Comparison of ENCODE assay signal across 20 mouse cellular contexts in genomic region chr2:84823237-84823636, GRCm38 (mm10). TPM values are rescaled to one million over a fixed set of nuclear protein-coding genes. Genes with fewer than 3 reads are reported as not detected.
DNase-seq lines count a peak whose midpoint lies in the region; ATAC-seq lines count a peak whose summit lies in the region.
"Had no signal": no experiment of that assay in that cellular context is flagged by ENCODE, and none has a peak within 500 bp of the region (broad histone marks: within the 10 kb centered on the region; RNA-seq: fewer than 3 reads in every experiment).

No protein-coding gene starts in this region.

- H3K4me2 ChIP-seq in heart, embryonic 13.5 days = no peak overlapping the region
- H3K4me2 ChIP-seq in midbrain, embryonic 11.5 days = no peak overlapping the region
- no peak overlapping the region for H3K4me2 ChIP-seq in midbrain, embryonic 13.5 days (replicated peaks)
- H3K4me2 ChIP-seq: hindbrain, embryonic 12.5 days had no signal

- ATAC-seq in heart, embryonic 13.5 days (ENCODE audit: extremely low read depth, insufficient number of reproducible peaks, low FRiP score, low TSS enrichment) = no peak
- no peak for ATAC-seq in midbrain, embryonic 11.5 days (ENCODE audit: low FRiP score)
- no peak for ATAC-seq in midbrain, embryonic 13.5 days
- ATAC-seq: lung, postnatal 0 days had no signal

- no peaks in the 10 kb centered on the region; the same call in 1 of the 2 replicates for H3K27me3 ChIP-seq in heart, embryonic 13.5 days (replicated peaks)
- H3K27me3 ChIP-seq in midbrain, embryonic 11.5 days (ENCODE audit: control insufficient read depth, insufficient read depth, low read length) = no peaks in the 10 kb centered on the region
- H3K27me3 ChIP-seq in midbrain, embryonic 13.5 days = peaks cover 21% of the 10 kb centered on the region
- peaks cover 9% of the 10 kb centered on the region for H3K27me3 ChIP-seq in embryonic facial prominence, embryonic 10.5 days (replicated peaks; ENCODE audit: low read depth, poor library complexity, severe bottlenecking)

- no peaks in the 10 kb centered on the region for H3K9me3 ChIP-seq in heart, embryonic 13.5 days
- no peaks in the 10 kb centered on the region for H3K9me3 ChIP-seq in midbrain, embryonic 11.5 days (ENCODE audit: control insufficient read depth, low read length)
- H3K9me3 ChIP-seq in midbrain, embryonic 13.5 days = no peaks in the 10 kb centered on the region
- H3K9me3 ChIP-seq in embryonic facial prominence, embryonic 10.5 days = no peaks in the 10 kb centered on the region
- H3K9me3 ChIP-seq: forebrain, embryonic 10.5 days; hindbrain, embryonic 12.5 days had no signal

- H3K36me3 ChIP-seq in heart, embryonic 13.5 days = peaks cover under 1% of the 10 kb centered on the region; the same call in 1 of the 2 replicates
- no peaks in the 10 kb centered on the region for H3K36me3 ChIP-seq in midbrain, embryonic 11.5 days (ENCODE audit: control insufficient read depth, insufficient read depth, low read length)
- H3K36me3 ChIP-seq in midbrain, embryonic 13.5 days = no peaks in the 10 kb centered on the region
- H3K36me3 ChIP-seq in embryonic facial prominence, embryonic 10.5 days (replicated peaks) = peaks cover under 1% of the 10 kb centered on the region; the same call in 1 of the 2 replicates
- H3K36me3 ChIP-seq: hindbrain, embryonic 12.5 days had no signal

- H3K9ac ChIP-seq in heart, embryonic 13.5 days = no peak overlapping the region
- H3K9ac ChIP-seq in midbrain, embryonic 11.5 days (ENCODE audit: low read length) = no peak overlapping the region
- H3K9ac ChIP-seq in midbrain, embryonic 13.5 days (replicated peaks) = no peak overlapping the region
- H3K9ac ChIP-seq: hindbrain, embryonic 12.5 days had no signal

- DNase-seq in heart, postnatal 14 days = no peak
- DNase-seq in midbrain, embryonic 11.5 days (ENCODE audit: low spot score, missing footprints) = peak; percentile 39
- peak; percentile 20 for DNase-seq in embryonic facial prominence, embryonic 10.5 days (ENCODE audit: low spot score)
- no peak for DNase-seq in adipocyte (ENCODE audit: low spot score)
- DNase-seq in right cerebral cortex, postnatal 36 days (ENCODE audit: low spot score in 2 of 2) = no peak
- DNase-seq: adrenal gland, postnatal 36 days; cerebellum, adult 18-20 months; cerebellum, postnatal 36 days; kidney, adult 18-20 months; kidney, postnatal 36 days; retina, postnatal 1 day; thymus, postnatal 14 days had no signal

- peak overlapping the region; percentile 56; the same call in 1 of the 2 replicates for H3K27ac ChIP-seq in heart, embryonic 13.5 days (replicated peaks)
- no peak overlapping the region for H3K27ac ChIP-seq in midbrain, embryonic 11.5 days (ENCODE audit: low read depth, low read length)
- H3K27ac ChIP-seq in midbrain, embryonic 13.5 days = no peak overlapping the region
- no peak overlapping the region for H3K27ac ChIP-seq in embryonic facial prominence, embryonic 10.5 days (replicated peaks)
- H3K27ac ChIP-seq: forebrain, embryonic 10.5 days; hindbrain, embryonic 12.5 days had no signal

- no peak overlapping the region for H3K4me3 ChIP-seq in heart, embryonic 13.5 days
- no peak overlapping the region for H3K4me3 ChIP-seq in midbrain, embryonic 11.5 days (ENCODE audit: low read depth, low read length)
- H3K4me3 ChIP-seq in midbrain, embryonic 13.5 days (replicated peaks) = no peak overlapping the region
- no peak overlapping the region for H3K4me3 ChIP-seq in embryonic facial prominence, embryonic 10.5 days
- H3K4me3 ChIP-seq: forebrain, embryonic 10.5 days; hindbrain, embryonic 12.5 days had no signal

- intact Hi-C loops in heart, postnatal 14 days (cut with DNase I) = no loop called here

- H3K4me1 ChIP-seq in heart, embryonic 13.5 days = peaks cover 37% of the 10 kb centered on the region
- H3K4me1 ChIP-seq in midbrain, embryonic 11.5 days (ENCODE audit: control insufficient read depth, insufficient read depth, low read length) = peaks cover 4% of the 10 kb centered on the region; the same call in 1 of the 2 replicates
- H3K4me1 ChIP-seq in midbrain, embryonic 13.5 days (replicated peaks) = peaks cover 13% of the 10 kb centered on the region
- H3K4me1 ChIP-seq in embryonic facial prominence, embryonic 10.5 days = peaks cover 31% of the 10 kb centered on the region

- 15% methylated on average over 2 of the region's 2 CpGs for WGBS in heart, embryonic 13.5 days
- 66% methylated on average over 2 of the region's 2 CpGs for WGBS in midbrain, embryonic 11.5 days
- 55% methylated on average over 2 of the region's 2 CpGs for whole genome bisulfite sequencing in midbrain, embryonic 13.5 days
- 42% methylated on average over 2 of the region's 2 CpGs for WGBS in embryonic facial prominence, embryonic 10.5 days

RNA-seq across cellular contexts. Expression of gene Smtnl1, which starts 0.8 kb away (rescaled TPM):
- polyA plus RNA-seq in heart, embryonic 13.5 days (2015; fragmentation: Nextera tagmentation; extraction: Ambion mirVana) = 0.24 and 0.27 TPM in 2 replicates
- total RNA-seq in heart, postnatal 14 days (2021) = under 1 TPM in 1 of 2 experiments, not detected in 1; 0.14 TPM
- 0.15 TPM in 1 of 2 replicates, not detected in the other for polyA plus RNA-seq in midbrain, embryonic 11.5 days (2014; fragmentation: Nextera tagmentation; extraction: Ambion mirVana)
- polyA plus RNA-seq in midbrain, embryonic 13.5 days (2015; fragmentation: Nextera tagmentation; extraction: Ambion mirVana) = not detected in 2 replicates
- polyA plus RNA-seq in embryonic facial prominence, embryonic 10.5 days (2016; fragmentation: Nextera tagmentation; extraction: Ambion mirVana) = 0.21 and 0.27 TPM in 2 replicates
- total RNA-seq: adrenal gland, postnatal 36 days; granulocyte monocyte progenitor cell, adult 5-6 weeks; layer of hippocampus, postnatal 14 days; left cerebral cortex, postnatal 10 days had no signal
- polyA plus RNA-seq: forebrain, embryonic 10.5 days; hindbrain, embryonic 12.5 days had no signal

RNA-seq across cellular contexts. Expression of gene Timm10, which starts 3.6 kb away (rescaled TPM):
- polyA plus RNA-seq in heart, embryonic 13.5 days (2015; fragmentation: Nextera tagmentation; extraction: Ambion mirVana) = 72.3 and 89.1 TPM in 2 replicates
- 100 to 1,000 TPM in 1 of 2 experiments, 10 to 100 TPM in 1; 78.1 to 101 TPM for total RNA-seq in heart, postnatal 14 days (2021)
- polyA plus RNA-seq in midbrain, embryonic 11.5 days (2014; fragmentation: Nextera tagmentation; extraction: Ambion mirVana) = 38.1 and 43.1 TPM in 2 replicates
- 53.6 and 54.5 TPM in 2 replicates for polyA plus RNA-seq in midbrain, embryonic 13.5 days (2015; fragmentation: Nextera tagmentation; extraction: Ambion mirVana)
- polyA plus RNA-seq in embryonic facial prominence, embryonic 10.5 days (2016; fragmentation: Nextera tagmentation; extraction: Ambion mirVana) = 64.9 and 65.8 TPM in 2 replicates

RNA-seq across cellular contexts. Expression of gene Slc43a1, which starts 15.4 kb away (rescaled TPM):
- 16.1 and 17.1 TPM in 2 replicates for polyA plus RNA-seq in heart, embryonic 13.5 days (2015; fragmentation: Nextera tagmentation; extraction: Ambion mirVana)
- total RNA-seq in heart, postnatal 14 days (2021) = 1 to 10 TPM; 2.9 to 3.6 TPM
- polyA plus RNA-seq in midbrain, embryonic 11.5 days (2014; fragmentation: Nextera tagmentation; extraction: Ambion mirVana) = 16.3 and 18.6 TPM in 2 replicates
- 2.6 and 3.3 TPM in 2 replicates for polyA plus RNA-seq in midbrain, embryonic 13.5 days (2015; fragmentation: Nextera tagmentation; extraction: Ambion mirVana)
- 30.4 and 35.4 TPM in 2 replicates for polyA plus RNA-seq in embryonic facial prominence, embryonic 10.5 days (2016; fragmentation: Nextera tagmentation; extraction: Ambion mirVana)

RNA-seq across cellular contexts. Expression of gene Ube2l6, which starts 24.6 kb away (rescaled TPM):
- polyA plus RNA-seq in heart, embryonic 13.5 days (2015; fragmentation: Nextera tagmentation; extraction: Ambion mirVana) = 92.5 and 114 TPM in 2 replicates
- total RNA-seq in heart, postnatal 14 days (2021) = 10 to 100 TPM; 67.6 to 87.8 TPM
- polyA plus RNA-seq in midbrain, embryonic 11.5 days (2014; fragmentation: Nextera tagmentation; extraction: Ambion mirVana) = 39.4 and 39.5 TPM in 2 replicates
- polyA plus RNA-seq in midbrain, embryonic 13.5 days (2015; fragmentation: Nextera tagmentation; extraction: Ambion mirVana) = 15.6 and 16.6 TPM in 2 replicates
- 22.7 and 25.8 TPM in 2 replicates for polyA plus RNA-seq in embryonic facial prominence, embryonic 10.5 days (2016; fragmentation: Nextera tagmentation; extraction: Ambion mirVana)

RNA-seq across cellular contexts. Expression of gene Serping1, which starts 48.0 kb away (rescaled TPM):
- polyA plus RNA-seq in heart, embryonic 13.5 days (2015; fragmentation: Nextera tagmentation; extraction: Ambion mirVana) = 38.8 and 40.2 TPM in 2 replicates
- total RNA-seq in heart, postnatal 14 days (2021) = 10 to 100 TPM; 58.8 to 72.1 TPM
- 37.0 and 39.2 TPM in 2 replicates for polyA plus RNA-seq in midbrain, embryonic 11.5 days (2014; fragmentation: Nextera tagmentation; extraction: Ambion mirVana)
- polyA plus RNA-seq in midbrain, embryonic 13.5 days (2015; fragmentation: Nextera tagmentation; extraction: Ambion mirVana) = 32.6 and 33.1 TPM in 2 replicates
- polyA plus RNA-seq in embryonic facial prominence, embryonic 10.5 days (2016; fragmentation: Nextera tagmentation; extraction: Ambion mirVana) = 16.6 and 18.7 TPM in 2 replicates
- total RNA-seq: granulocyte monocyte progenitor cell, adult 5-6 weeks had no signal

Comparison
In these comparisons a context has a peak if more than half of its experiments do, and no peak if none do; other contexts are left out.
1. DNase-seq: peak in midbrain, embryonic 11.5 days (single experiment) and embryonic facial prominence, embryonic 10.5 days (single experiment); none in heart, postnatal 14 days (0 of 2), adipocyte (single experiment) and right cerebral cortex, postnatal 36 days (0 of 2).